Mouse (Mus musculus): Measurements from ENCODE around the gene Vps33a. TPM values are rescaled to one million over a fixed set of nuclear protein-coding genes. Genes with fewer than 3 reads are reported as not detected.
A peak's percentile ranks its signal among the peaks of the same experiment; 100 is the strongest.

Gene Vps33a
- polyA plus RNA-seq, 1 experiment: 44.3 TPM

DNA sequence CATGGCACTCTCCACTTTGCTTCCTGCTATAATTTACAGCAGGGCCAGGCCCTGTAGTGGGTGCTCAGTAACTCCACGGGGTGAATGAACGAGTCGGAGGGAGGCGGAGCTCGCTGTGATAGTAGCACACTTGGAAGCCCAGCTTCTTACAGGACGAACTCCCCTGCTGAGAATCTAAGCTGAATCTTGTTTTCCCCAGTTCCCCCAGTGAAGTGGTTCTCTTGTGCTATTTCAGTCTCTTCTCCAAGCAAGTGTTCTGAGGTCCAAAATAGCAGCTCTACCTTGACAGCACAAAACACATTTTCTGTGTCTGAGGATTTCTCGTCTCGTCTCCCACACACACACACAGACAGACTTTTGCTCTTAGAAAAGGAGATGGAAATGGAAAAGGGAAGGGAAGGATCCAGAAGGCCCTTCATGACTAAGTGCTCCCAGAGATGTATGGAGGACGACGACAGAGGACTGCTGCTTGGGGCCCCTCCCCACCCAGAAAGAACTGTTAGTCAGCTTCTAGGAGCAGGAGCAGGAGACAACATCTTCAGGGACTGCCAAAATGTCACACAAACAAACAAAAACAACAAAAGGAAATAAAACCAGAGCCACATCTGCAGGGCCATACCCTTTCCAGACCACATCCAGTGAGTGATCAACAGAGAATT, 20.9 kb upstream of the Vps33a start:
- Histone ChIP-seq H3K27ac (ENCODE audit: insufficient read depth, low read depth, low read length) (no peak overlapping the region), H3K4me1 (ENCODE audit: control insufficient read depth, insufficient read depth, low read length) (no peaks in the 10 kb centered on the region), H3K4me3 (ENCODE audit: insufficient read depth, low read length) (no peak overlapping the region)
- TF ChIP-seq CTCF (IDR thresholded peaks at IDR 0.05; ENCODE audit: low read depth, low read length) (no peak), POLR2A (IDR thresholded peaks at IDR 0.05; ENCODE audit: borderline replicate concordance, low read depth, low read length) (no peak)

DNA sequence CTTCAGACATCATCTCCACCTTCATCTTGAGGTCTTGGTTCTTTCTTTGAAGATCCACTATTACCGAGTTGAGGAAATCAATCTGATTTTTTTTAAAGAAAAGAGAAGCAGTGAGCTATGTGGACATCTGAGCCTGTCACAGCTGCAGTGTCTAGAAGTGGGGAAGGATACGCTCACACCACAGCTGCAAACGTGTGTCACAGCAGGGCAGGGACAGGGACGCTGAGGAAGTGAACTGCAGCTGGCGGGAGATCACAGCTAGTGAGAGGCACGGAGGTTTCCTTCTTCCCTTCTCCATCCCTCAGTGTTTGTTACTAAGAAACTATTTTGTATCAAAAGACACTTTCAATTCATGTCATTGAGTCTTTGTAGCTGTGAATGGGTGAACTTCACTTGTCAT, 7.2 kb upstream of the Vps33a start:
- Histone ChIP-seq H3K4me3 (ENCODE audit: insufficient read depth, low read length) (no peak overlapping the region), H3K4me1 (ENCODE audit: control insufficient read depth, insufficient read depth, low read length) (peaks cover 21% of the 10 kb centered on the region), H3K27ac (ENCODE audit: insufficient read depth, low read depth, low read length) (peak overlapping the region; percentile 26)
- TF ChIP-seq CTCF (IDR thresholded peaks at IDR 0.05; ENCODE audit: low read depth, low read length): no peak

DNA sequence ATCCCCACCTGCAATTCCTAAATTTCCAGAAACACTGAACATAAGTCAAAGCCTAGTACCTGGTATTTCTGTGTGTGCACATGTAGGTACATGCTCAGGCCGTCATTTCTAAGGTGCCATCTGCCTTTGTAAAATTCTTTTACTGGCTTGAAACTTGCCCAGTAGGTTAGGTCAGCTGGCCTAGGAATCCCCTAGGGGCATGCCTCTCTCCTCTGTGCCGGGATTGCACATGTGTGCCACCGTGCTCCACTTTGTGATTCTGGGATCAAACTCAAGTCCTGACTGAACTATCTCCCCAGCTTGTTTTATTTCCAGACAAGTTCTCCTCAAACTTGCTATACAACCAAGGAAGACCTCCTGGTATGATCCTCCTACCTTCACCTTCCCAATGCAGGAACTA, 3.9 kb upstream of the Vps33a start:
- H3K27ac ChIP-seq (ENCODE audit: insufficient read depth, low read depth, low read length): no peak overlapping the region

DNA sequence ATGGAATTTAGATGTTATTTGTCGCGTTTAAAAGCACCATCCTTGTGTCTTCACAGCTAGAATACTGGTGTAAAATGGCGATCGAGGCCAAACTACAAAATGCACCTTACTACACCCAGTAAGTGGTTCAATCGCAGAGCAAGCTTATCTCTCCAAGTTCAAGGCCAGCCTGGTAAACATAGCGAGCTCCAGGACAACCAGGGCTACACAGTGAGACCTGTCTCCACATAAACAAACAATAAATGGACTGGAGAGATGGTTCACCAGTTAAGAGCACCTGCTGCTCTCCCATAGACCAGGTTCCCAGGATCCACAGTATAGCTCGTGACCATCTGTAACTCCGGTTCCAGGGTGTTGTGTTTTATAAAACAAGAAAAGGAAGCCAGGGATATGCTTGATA, 524 bp upstream of the Vps33a start:
- Histone ChIP-seq H3K4me3 (ENCODE audit: insufficient read depth, low read length) (no peak overlapping the region), H3K27ac (ENCODE audit: insufficient read depth, low read depth, low read length) (no peak overlapping the region), H3K4me1 (ENCODE audit: control insufficient read depth, insufficient read depth, low read length) (peaks cover 21% of the 10 kb centered on the region)
- TF ChIP-seq CTCF (IDR thresholded peaks at IDR 0.05; ENCODE audit: low read depth, low read length) (no peak), POLR2A (IDR thresholded peaks at IDR 0.05; ENCODE audit: borderline replicate concordance, low read depth, low read length) (no peak)

More for the DNA sequence above, 3.9 kb upstream of the Vps33a start:
- TF ChIP-seq CTCF (IDR thresholded peaks at IDR 0.05; ENCODE audit: low read depth, low read length) (no peak), POLR2A (IDR thresholded peaks at IDR 0.05; ENCODE audit: borderline replicate concordance, low read depth, low read length) (no peak)
- Histone ChIP-seq H3K4me1 (ENCODE audit: control insufficient read depth, insufficient read depth, low read length) (peaks cover 20% of the 10 kb centered on the region), H3K4me3 (ENCODE audit: insufficient read depth, low read length) (no peak overlapping the region)

GRCm38 (mm10) chr5:123561128-123561527, 11.7 kb downstream of the Vps33a start:
- H3K27ac ChIP-seq (ENCODE audit: insufficient read depth, low read depth, low read length): no peak overlapping the region
- H3K4me3 ChIP-seq (ENCODE audit: insufficient read depth, low read length): no peak overlapping the region
- peaks cover 13% of the 10 kb centered on the region for H3K4me1 ChIP-seq (ENCODE audit: control insufficient read depth, insufficient read depth, low read length)
- TF ChIP-seq POLR2A (IDR thresholded peaks at IDR 0.05; ENCODE audit: borderline replicate concordance, low read depth, low read length): no peak

DNA sequence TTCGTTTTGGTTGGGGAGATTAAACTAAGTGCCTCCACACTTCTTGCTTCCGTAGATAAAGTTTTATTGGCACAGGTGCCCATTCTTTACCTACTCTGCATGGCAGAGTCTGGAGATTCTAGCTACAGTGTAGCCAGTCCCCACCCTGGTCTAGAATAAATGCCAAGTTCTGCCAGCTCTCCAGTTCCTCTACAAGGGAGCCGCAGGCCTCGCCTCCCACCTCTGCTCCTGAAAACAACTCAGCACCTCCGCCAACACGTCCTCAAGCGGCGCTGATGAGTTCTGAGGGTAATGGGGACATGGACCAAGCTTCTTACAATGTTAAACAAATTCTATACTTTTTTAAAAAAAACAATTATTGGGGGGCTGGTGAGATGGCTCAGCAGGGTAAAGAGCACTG, 13.2 kb downstream of the Vps33a start:
- TF ChIP-seq CTCF (IDR thresholded peaks at IDR 0.05; ENCODE audit: low read depth, low read length): no peak
- H3K27ac ChIP-seq (ENCODE audit: insufficient read depth, low read depth, low read length): no peak overlapping the region
- H3K4me1 ChIP-seq (ENCODE audit: control insufficient read depth, insufficient read depth, low read length): peaks cover 13% of the 10 kb centered on the region
- no peak overlapping the region for H3K4me3 ChIP-seq (ENCODE audit: insufficient read depth, low read length)

DNA sequence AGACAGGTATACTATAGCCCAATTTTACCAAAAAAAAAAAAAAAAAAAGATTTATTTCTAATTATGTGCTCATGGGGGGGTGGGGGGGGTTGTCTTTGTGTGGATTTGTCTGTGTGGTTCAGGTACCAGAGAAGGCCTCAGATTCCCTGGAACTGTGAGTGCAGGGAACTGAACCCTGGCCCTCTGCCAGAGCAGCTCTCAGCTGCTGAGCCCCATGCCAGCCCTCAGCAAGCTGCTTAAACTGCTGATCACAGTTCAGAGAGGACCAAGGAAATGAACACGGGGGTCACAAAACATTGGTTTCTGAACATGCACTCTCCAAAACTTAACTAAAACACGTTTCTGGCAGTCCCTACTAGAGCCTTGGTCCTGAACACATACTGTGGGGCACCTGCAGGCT, 16.4 kb downstream of the Vps33a start:
- Histone ChIP-seq H3K27ac (ENCODE audit: insufficient read depth, low read depth, low read length) (peak overlapping the region; percentile 51), H3K4me3 (ENCODE audit: insufficient read depth, low read length) (no peak overlapping the region), H3K4me1 (ENCODE audit: control insufficient read depth, insufficient read depth, low read length) (peaks cover 13% of the 10 kb centered on the region)
- TF ChIP-seq CTCF (IDR thresholded peaks at IDR 0.05; ENCODE audit: low read depth, low read length) (no peak), POLR2A (IDR thresholded peaks at IDR 0.05; ENCODE audit: borderline replicate concordance, low read depth, low read length) (no peak)

DNA sequence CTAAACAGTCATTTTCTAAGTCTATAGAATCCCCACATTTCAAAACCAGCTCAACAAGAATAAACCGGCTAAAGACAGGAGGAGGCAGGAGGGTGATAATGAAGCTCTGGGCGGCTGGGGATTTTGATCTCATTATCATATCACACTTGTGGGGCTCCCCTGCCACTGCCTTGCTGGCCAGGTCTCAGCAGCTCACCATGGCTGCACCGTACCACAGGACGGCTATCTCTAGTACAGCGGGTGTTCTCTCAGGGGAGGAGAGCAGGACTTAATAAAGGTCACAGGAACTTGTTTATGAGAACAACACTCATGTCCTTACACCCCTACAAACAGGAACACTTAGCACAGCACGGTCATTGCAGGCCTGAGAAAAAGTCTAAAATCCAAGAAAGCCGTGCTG, 17.1 kb downstream of the Vps33a start:
- Histone ChIP-seq H3K27ac (ENCODE audit: insufficient read depth, low read depth, low read length) (no peak overlapping the region), H3K4me1 (ENCODE audit: control insufficient read depth, insufficient read depth, low read length) (peaks cover 13% of the 10 kb centered on the region), H3K4me3 (ENCODE audit: insufficient read depth, low read length) (no peak overlapping the region)
- TF ChIP-seq CTCF (IDR thresholded peaks at IDR 0.05; ENCODE audit: low read depth, low read length) (no peak), POLR2A (IDR thresholded peaks at IDR 0.05; ENCODE audit: borderline replicate concordance, low read depth, low read length) (no peak)

DNA sequence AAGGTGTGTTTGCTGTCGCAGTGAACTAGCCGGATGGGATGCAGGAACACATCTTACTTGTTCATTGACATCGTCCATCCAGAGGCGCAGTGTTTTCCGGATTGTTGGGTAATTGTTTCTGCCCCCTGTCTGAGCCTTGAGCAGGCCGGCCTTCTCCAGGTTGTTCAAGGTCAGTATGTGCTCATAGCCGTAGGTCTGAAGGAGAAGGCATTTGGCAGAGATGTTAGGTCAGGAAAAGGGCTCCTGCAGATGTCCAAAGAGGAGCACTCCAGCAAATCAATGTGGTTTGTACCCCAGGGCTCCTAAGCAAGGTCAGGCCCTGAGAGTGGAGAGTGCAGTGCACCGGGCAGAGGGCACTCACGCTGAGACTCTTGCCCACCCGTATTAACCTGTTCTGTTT, 39.0 kb downstream of the Vps33a start:
- Histone ChIP-seq H3K4me1 (ENCODE audit: control insufficient read depth, insufficient read depth, low read length) (no peaks in the 10 kb centered on the region), H3K27ac (ENCODE audit: insufficient read depth, low read depth, low read length) (no peak overlapping the region), H3K4me3 (ENCODE audit: insufficient read depth, low read length) (no peak overlapping the region)
- TF ChIP-seq POLR2A (IDR thresholded peaks at IDR 0.05; ENCODE audit: borderline replicate concordance, low read depth, low read length): no peak
- TF ChIP-seq CTCF (IDR thresholded peaks at IDR 0.05; ENCODE audit: low read depth, low read length): no peak

- TF ChIP-seq CTCF (IDR thresholded peaks at IDR 0.05; ENCODE audit: low read depth, low read length) (no peak), POLR2A (IDR thresholded peaks at IDR 0.05; ENCODE audit: borderline replicate concordance, low read depth, low read length) (no peak)
- no peak overlapping the region for H3K4me3 ChIP-seq (ENCODE audit: insufficient read depth, low read length)
- H3K27ac ChIP-seq (ENCODE audit: insufficient read depth, low read depth, low read length): no peak overlapping the region
- no peaks in the 10 kb centered on the region for H3K4me1 ChIP-seq (ENCODE audit: control insufficient read depth, insufficient read depth, low read length)
These were observed 42.8 kb downstream of the Vps33a start for GRCm38 (mm10) chr5:123530056-123530455.

DNA sequence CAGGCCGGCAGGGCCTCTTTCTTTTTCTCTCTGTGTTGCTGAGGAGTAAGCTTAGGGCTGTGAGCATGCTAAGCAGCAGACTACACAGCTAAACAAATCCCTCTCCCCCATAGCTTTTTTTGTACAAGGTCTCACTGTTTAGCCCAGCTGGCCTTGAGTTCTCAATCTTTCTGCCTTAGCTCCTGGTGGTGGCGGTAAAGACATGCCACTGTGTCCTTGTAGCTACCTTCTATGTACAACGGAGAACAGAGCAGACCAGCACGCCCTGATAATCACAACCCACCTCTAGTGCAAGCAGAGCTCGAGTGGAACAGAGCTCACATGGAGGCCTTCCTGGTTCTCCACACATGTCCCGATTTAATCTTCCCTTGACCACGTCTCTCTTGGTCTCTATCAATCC, 44.2 kb downstream of the Vps33a start:
- H3K27ac ChIP-seq (ENCODE audit: insufficient read depth, low read depth, low read length): no peak overlapping the region
- no peaks in the 10 kb centered on the region for H3K4me1 ChIP-seq (ENCODE audit: control insufficient read depth, insufficient read depth, low read length)
- TF ChIP-seq POLR2A (IDR thresholded peaks at IDR 0.05; ENCODE audit: borderline replicate concordance, low read depth, low read length): no peak
- no peak for TF ChIP-seq CTCF (IDR thresholded peaks at IDR 0.05; ENCODE audit: low read depth, low read length)
- no peak overlapping the region for H3K4me3 ChIP-seq (ENCODE audit: insufficient read depth, low read length)
